Mouse (Mus musculus): ENCODE data around the gene Nol12.

- TF ChIP-seq POLR2A (IDR thresholded peaks at IDR 0.05; ENCODE audit: low read depth, low read length): no peak
- TF ChIP-seq SIN3A (IDR thresholded peaks at IDR 0.05; ENCODE audit: low read length): no peak
- no peak for TF ChIP-seq UBTF (IDR thresholded peaks at IDR 0.05; ENCODE audit: low read depth, low read length)
- no peak for TF ChIP-seq CTCF (conservative IDR thresholded peaks at IDR 0.05 in 1 of 2, IDR thresholded peaks at IDR 0.05 in 1 of 2; ENCODE audit: low read depth in 2 of 2, low read length in 2 of 2)
- TF ChIP-seq E2F4 (IDR thresholded peaks at IDR 0.05; ENCODE audit: insufficient replicate concordance, low read depth, low read length): no peak
- TF ChIP-seq ZNF384 (IDR thresholded peaks at IDR 0.05; ENCODE audit: low read depth, low read length): no peak
- TF ChIP-seq MAFK (IDR thresholded peaks at IDR 0.05; ENCODE audit: insufficient replicate concordance, low read length): no peak
Measured at GRCm38 (mm10) chr15:78992925-78993324, 58.2 kb downstream of the Nol12 start.
